Mouse (Mus musculus): ENCODE measurements at regions not wholly inside any gene's neighbourhood (a gene's known extent, or its start where the extent isn't known, plus 50 kb on each side); places are given as distances from the start of the nearest gene placed in this dataset.
"Not testable (repeated sequence)": the region's sequence is repeated elsewhere in the genome, so short reads cannot be mapped to it uniquely, and the experiment has no call there.

DNA sequence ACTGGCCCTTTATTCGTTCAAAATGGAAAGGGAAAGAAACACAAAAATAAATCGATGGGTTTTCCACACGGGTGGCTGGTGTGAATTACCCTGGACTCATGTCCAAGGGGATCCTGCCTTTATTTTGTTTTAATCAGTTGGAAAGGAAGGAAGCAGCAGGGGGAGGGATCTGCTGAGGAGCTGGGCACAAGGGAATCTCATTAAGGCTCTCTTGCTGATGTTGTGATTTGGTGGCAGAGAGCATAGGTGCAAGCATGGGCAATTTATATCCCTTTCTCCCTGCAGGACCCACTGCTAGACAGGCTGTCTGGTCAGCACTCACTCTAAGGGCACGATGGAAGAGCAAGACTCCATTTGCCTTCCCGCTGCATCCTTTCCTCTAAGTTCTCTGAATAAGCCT, 469.2 kb downstream of the Epha7 start:
- DNase-seq, result no peak

DNA sequence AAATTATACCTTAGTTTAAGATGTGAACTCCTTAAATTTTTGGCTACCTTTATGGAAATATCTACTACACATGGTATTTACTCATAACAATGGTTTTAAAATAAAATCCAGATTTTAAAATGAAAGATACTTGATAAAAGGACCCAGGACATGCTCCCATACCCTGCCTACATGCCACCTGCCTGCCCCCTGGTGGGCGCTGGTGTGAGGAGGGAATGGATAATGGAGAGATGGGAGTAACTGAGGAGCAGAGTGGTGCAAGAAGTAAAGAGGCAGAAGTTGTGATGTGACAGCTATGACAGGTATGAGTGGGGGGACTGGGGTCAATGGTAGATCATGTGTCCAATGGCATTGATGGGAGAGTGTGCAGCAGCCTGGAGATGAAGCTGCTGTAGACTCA, 488.4 kb downstream of the Epha7 start:
- DNase-seq, result peak; percentile 47

DNA sequence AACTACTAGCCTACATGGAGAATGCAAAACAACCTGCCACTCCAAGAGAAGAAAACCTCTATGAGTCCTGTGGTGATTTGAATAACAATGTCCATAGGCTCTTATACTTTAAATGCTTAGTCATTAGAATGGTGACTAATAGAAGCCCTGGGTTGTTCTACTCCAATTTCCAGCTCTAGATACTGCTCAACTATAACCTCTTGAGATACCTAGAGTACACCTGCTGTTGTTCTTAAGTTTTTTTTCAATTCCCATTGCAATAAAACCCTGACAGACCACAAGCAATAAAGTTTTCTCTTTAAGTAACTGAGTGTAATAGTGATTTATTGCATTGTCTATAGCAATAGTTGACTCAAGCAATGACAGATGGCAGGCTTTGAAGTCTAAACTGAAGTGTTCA, 491.0 kb downstream of the Epha7 start:
- DNase-seq, result no peak

DNA sequence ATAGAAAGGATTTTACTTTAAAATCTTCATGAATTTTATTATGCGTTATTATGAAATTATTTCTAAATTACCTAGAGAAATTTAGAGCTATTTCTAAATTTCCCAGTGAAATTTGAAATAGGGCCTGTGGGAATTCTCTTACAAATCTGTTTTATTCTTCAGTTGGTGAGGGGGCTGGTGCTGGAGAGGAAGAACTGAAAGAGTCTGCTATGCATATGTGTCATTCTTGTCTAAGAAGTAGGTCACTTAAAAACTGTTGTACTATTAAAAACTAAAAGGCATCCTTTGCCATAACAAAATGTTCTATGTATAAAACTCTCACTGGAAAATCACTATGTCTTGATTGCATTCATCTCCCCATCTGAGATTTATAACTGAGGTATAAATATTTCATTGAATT, 494.3 kb downstream of the Epha7 start:
- DNase-seq, result no peak

DNA sequence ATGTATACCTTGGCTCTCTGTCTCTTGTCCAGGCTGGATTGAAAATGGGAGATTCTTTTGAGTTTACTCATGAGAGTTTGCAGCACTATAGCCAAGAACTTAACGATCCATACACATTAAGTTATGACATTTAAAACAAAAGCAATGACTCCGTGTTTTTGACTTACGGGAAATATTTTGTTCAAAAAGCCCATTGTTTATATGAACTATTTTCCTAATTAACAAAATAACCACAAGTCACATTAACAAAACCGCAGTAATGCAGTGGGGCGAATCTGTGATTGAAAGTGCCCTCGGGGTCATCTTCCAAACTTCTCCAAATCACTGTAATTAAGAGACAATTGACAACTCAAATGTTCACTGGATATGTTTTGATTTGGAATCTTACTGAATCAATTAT, 511.0 kb downstream of the Epha7 start:
- DNase-seq, result no peak

DNA sequence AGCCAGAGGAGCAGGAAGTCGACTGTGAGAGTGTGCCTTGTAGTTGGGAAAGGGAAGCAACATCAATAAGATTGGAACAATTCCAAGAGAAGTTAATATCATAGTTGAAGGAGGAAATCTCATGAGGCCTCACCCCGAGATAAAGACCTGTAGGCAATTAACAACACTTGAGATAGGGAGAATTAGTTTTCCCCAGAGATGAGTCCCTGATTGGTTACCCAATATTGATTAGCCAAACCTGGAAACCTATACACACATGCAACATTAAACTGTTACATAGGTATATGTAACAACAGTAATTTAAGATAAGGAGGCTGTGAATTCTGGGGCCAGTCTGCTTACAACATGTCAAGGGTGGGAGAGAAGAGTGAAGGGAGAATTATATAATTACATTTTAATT, 516.2 kb downstream of the Epha7 start:
- DNase-seq, result no peak

DNA sequence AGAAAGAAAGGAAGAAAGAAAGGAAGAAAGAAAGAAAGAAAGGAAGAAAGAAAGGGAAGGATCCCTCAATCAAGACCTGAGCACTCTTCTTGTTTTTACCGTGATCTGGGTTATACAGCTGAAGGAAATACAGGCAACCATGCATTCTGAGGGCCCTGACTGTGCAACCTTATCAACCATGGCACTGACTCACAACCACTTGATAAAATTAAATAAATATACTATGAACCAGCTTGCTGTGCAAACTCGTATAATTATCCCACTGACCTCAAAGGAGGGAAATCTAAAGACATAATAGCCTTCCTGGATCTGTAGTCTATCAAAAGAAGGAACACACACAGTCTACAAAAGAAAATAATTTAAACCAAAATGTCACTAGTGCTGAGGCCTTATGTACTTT, 518.8 kb downstream of the Epha7 start:
- DNase-seq, result no peak

DNA sequence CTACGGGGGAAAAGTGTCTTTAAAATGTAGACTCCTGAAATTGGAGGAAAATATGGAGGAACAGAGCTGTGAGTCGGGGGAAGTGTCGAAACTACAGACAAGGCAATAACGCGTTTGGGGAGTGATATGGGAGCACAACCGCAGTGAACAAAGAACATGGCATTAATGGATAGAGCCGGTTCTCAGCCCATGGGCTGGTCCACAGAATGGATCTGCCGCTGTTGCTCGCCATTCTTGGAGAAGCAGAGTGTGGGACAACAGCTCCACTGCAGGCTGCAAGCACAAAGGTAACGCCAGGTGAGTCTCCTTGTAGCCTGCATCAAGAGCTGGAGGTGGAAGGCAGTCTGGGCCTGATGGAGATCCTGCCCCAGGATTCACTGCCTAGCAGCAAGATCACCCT, 524.3 kb downstream of the Epha7 start:
- no peak for DNase-seq

DNA sequence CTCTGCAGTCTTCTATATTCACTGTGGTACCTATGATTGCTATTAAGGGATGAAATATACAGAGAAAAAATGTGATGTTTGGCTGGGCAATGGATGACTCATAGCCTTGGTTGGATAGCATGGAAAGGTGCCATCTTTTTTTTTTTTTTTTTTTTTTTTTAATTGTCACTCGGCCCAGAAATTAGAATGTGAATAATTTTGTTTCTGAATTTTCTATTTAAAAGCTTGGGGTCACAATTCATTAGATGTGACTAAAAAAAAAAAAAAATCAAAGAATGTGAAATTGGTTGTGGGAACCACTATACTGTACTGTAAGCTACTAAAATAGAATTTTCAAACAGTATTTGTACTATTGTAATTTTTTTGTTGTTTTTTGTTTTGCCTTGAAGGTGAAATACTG, 549.3 kb downstream of the Epha7 start:
- no peak for DNase-seq

DNA sequence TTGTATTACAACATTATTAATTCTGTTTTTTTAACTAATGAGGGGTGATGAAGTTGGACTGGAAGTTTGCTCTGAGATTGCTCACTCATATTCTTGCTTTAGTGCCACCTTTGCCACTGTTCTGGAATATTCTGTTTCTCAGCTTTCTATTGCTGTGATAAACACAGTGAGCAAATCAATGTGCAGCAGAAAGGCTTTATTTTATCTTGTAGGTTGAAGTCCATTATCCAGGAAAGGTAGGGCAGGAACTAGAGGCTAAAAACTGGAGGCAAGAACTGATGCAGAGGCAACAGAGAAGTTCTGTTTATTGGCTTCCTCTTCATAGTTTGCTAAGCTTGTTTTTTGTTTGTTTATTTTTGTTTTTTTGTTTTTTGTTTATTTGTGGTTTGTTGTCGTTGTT, 576.4 kb downstream of the Epha7 start:
- DNase-seq, result no peak

DNA sequence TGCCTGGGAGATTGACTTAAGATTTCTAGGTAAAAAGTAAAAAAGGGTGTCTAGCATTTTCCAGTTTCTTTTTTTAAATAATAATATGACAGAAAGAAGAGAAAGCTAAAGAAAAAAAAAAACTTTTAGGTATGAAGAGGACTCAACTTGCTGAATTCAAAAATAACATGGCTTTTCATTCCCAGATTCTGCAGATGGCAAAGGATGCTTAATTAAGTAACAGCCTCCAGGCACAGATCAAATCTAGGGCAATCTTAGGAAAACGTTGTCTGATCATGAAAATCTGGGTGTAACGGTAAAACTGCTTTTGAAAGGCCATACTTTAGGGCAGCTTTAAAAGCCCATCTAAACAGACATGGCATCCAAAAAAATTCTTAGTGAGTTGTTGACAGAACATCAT, 577.4 kb downstream of the Epha7 start:
- no peak for DNase-seq

DNA sequence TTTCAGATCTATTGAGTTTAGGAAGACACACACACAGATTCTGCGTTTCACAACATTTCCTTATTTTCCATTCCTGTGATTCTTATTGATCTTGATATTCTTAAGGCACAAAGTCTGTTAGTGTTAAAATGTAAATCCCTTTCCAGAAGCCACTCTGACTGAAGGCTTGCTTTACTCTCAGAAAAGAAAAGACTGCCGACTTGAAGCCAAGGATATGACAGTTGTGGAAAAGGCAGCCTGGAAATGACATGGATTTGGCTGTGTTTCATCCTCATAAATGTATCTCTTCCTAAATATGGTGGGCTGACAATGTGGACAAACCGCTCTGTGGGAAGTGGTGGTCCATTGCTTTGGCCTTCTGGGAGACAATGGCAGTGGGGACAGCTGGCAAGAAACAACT, 589.2 kb downstream of the Epha7 start:
- no peak for DNase-seq

DNA sequence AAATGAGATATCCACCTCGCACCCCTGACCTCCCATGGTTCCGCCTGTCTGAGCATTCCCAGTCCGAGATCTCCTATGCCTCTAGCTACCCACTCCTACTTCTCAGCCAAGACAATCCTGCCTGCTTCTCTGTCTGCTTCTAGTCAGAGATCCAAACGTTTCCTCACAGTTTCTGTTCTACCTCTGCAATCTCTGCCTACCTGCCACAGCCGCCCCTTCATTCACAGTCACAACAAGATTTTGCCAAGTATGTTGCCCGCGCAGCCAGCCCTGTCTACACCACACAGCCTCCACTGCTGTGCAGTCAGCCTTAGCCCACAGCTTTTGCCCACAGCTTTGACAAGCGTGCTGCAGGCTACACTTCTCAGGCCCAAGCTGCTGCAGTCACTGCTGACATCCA, 601.7 kb downstream of the Epha7 start:
- no peak for DNase-seq

DNA sequence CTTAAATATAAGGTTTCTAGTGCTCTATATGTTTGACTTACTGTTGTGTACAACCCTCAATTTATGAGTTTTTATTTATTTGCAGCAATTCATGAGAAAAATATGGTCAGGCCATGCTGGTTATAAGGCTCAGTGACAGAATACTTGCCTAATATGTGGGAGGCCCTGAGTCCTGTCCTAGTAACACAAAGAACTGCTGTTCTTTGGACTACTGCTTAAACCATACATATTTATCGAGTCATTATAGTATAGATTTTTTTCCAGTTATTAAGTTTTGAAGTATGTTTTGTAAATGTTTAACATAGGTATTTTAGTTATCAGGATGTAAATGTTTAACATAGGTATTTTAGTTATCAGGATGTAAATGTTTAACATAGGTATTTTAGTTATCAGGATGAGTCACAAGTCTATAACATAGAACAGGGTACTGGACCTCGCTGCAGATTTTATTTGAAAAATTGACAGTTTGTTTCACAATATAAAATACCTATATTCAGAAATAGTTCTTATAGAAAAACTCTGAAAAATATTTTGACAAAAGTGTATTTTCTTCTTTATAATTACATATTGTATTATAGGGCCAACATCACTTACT, 607.4 kb downstream of the Epha7 start:
- DNase-seq, result no peak

DNA sequence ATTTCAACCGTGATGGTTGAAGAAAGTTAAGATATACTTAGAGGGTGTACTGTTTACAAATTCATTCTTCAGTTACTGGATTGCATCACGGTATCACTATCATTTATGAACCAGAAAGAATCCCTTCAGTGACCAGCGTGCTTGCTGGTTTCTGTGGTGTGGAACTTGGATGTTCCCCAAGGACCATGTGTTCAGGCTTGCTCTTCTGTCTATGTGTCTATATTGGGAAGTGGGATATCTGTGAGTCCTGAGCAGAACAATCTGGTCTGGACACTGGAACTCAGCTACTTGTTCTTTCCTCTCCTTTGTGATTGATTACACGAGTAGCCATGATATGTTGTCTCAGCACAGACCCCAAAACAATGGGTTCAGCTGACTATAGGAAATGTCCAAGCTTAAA, 618.6 kb downstream of the Epha7 start:
- DNase-seq, result not testable (repeated sequence)

DNA sequence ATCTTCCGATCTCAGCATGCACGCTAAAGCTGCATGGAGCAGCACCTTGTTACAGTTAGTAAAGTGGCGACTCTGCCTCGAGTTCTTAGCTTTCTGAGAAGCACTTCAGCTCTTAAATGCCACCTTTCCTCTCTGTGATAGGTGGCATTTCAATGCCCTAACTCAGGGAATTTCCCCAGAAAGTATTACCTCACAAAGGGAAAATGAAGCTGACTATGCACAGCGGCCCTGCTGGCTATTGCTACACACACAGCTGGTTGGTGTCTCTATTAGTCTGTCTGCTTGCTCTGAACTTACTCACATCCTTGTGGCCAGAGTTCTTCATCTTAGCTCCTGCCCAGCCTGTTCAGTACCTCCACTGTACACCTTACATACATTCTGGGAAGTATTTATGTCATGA, 650.4 kb downstream of the Epha7 start:
- no peak for DNase-seq

DNA sequence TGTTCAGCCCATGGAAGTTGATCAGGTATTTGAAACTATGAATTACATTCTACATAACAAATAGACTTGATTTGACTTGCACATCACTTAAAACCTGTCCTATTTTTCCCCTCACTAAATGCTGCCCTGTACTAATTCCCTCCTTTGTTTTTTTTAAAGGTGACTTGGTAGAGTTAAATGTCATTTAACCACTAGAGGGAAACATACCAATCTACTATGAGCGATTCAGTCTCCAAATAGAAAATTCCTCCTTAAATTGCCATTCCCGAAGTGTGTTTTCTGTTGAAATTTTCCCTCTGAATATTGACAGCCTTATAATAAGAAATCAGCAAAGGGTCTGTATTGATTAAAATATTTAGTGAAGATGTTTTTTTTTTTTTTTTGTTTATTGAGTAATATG, 653.4 kb downstream of the Epha7 start:
- DNase-seq, result no peak

DNA sequence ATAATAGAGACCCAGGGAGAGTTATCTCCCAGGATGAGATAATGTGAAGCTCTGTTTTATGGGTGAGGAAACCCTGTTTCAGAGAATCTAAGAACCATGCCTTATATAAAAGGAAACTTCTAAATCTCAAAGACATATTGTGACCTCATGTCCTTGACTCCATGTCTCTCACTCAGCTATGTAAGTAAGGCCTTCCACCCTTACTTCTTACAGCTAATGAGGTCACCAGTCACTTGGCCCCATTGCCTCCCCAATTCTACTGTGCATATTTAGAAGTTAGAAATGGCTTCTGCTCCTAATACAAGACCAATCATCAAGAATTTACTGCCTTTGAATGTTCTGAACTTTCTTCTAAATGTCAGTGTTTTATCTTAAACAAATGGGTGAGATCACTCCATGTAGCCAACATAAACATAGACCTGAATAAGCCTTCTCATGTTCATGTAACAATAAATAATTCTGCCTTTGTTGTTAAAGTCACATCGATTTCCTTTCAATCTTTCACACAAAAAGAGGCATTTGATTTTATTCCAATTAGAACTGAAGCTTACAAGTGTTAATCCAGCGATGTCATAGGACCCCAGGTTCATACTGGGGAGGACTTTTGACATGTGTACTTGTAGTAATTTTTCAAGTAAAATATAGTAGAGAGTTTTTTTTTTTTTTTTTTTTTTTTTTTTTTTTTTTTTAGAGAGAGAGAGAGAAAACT, 667.6 kb downstream of the Epha7 start:
- no peak for DNase-seq

DNA sequence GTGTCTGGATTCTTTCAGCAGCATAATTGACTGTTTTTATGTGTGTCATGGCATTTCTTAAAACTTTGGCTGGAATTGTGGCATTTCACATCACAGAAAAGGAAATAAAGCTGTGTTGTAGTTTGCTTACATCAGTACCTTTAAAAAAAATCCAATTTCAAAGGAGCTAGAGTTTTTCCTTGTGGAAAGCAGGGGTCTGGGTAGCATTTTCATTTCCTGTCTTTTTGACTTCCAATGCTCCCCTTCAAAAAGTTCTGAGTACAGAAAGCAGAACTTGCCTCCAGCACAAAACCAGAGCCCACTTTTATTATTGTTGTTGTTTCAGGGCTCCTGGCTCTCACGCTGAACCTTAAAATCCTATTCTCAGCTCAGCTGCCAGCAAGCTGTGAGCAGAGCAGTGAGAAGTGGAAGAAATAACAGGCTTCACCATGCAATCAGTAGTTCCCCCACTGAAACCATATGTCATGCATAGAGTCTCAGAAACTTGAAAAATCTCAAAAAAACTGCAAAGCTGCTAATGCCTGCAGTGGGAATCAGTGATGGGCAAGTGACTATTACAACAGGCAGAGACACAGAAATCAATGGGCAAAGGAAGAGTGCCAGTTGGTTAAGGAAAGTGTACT, 668.3 kb downstream of the Epha7 start:
- DNase-seq, result no peak

DNA sequence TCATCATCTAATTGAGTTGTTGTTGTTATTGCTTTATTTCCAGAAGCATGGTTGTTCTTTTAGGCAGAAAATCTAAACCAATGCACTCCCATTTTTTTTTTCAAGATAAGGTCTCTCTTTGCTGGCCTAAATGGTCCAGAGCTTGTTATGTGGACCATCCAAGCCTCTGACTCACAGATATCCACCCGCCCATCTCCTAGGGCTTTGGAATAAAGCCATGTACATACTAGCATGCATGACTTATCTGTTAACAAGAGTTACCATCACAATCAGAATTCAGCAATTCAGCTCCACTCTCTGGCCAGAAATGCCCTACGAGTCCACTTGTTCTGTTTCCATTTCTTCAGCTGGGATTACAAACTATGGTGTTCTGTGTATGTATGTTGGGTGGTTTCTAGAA, 669.5 kb downstream of the Epha7 start:
- no peak for DNase-seq

DNA sequence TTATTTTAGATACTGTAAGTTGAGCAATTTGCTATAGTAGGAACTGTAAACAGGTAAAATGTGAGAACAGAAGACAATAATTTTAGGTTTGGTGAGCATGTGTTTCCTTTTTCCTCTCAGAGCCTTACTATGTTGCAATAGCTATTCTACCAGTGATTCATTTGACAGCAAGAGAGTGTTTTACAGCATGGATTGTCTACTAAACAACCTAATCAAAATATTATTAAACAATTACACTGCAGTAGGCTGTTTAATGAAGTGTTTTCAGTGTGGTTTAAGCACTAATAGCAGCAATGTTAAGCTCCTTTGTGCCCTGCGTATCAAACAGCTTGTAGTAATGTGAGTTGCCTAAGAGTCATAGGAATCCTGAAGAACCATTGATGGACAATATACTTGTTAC, 687.9 kb downstream of the Epha7 start:
- DNase-seq, result no peak

DNA sequence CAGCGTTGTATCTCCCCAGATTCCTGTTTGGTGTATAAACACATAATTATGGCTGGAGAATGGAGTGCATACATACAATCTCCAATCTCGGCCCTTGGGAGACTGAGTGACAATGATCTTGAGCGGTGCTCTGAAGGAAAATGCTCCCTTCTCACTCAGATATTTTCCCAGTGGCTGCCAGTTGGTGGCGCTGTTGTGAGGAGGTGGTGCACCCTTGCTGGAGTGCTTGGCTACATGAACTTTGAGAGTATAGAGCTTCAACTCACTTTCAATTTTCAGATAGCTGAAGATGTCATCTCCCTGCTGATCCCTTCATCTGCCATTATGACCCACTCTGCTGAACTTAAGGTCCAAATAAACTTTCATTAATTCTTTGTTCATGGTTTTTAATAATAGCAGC, 712.1 kb downstream of the Epha7 start:
- DNase-seq, result no peak

DNA sequence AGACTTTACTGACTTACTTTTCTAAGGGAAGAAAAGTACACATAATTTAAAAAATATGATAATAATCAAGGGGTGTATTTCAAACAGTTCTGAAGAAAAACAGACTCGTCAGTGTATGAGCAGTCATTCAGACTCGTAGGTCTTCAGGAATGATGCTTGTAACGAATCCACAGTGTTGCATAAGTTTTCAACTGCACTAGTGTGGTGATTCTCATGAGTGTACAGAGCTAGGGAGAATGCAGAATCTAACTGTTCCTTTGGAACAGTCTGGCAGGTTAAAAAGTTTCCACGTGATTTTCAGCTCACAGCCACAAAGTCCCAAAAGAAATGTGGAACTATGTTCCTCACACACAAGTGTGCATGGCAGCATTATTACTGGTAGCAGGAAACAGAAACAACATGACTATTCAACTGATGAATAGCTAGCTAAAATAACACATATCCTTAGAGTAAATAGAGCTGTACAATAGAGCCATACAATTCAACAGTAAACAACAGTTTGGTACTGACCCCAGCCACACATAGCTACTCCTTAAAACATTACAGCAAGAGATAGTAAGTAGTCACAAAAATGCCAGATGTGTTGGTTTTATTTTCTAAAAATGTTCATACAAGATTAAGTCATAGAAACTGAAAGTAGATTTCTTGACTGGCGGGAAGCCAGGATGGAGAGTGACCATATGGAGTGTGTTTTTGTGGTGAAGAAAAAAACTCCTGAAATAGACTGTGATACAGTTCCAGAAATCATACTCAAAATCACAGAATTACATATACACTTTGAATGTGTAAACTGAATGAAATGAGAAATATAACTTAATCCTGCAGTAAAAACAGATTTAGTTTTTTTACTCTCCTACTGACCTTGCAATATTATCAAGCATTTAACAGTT, 713.1 kb downstream of the Epha7 start:
- DNase-seq, result no peak

Measured in adrenal gland, postnatal 25 days (tissue).